Mouse (Mus musculus): ENCODE data around the gene Hao1. TPM values are rescaled to one million over a fixed set of nuclear protein-coding genes. Genes with fewer than 3 reads are reported as not detected.

Hao1 gene
- polyA plus RNA-seq, 1 experiment from 2014 or later, result not detected

DNA sequence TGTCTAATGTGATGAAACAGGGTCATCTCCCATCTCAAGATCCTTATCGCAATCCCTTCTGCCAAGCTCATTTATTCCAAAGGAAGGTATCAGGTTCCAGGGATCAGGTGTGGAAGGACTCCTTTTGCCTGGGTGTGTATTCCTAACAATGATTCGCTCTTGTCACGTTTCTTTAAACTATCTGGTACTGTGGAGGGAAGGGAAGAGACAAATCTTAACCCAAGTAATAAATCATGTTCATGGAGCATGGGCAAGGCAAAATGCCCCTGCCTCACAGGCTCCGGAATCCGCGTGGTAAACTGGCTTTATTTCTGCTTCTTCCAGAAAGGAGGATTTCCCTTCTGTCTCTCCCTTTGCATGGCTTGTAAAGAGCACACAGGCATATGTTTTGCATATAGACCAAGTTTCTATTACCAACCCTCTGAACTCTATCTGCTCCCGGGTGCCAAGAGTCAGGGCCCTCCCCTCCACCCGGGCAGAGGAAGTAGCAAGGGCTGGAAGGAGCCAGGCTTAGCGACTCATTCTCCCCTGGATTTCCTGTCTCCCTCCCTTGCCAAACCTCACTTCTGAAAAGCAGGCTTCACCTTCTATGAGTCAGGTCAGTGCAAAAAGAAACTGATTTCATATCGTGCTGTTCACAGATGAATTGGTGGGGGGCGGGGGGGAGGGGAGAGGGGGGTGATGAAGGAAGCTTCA lies 26.6 kb downstream of the Hao1 start:
- Histone ChIP-seq H3K27me3 (no peaks in the 10 kb centered on the region), H3K4me2 (no peak overlapping the region), H3K4me3 (no peak overlapping the region), H3K36me3 (ENCODE audit: poor library complexity, severe bottlenecking) (no peaks in the 10 kb centered on the region), H3K9me3 (replicated peaks) (no peaks in the 10 kb centered on the region), H3K4me1 (peaks cover 6% of the 10 kb centered on the region; the same call in 1 of the 2 replicates), H3K9ac (no peak overlapping the region), H3K27ac (no peak overlapping the region)
- peak; percentile 38; the same call in 1 of the 2 replicates for ATAC-seq
- WGBS, result 80% methylated on average over 11 of the region's 11 CpGs

DNA sequence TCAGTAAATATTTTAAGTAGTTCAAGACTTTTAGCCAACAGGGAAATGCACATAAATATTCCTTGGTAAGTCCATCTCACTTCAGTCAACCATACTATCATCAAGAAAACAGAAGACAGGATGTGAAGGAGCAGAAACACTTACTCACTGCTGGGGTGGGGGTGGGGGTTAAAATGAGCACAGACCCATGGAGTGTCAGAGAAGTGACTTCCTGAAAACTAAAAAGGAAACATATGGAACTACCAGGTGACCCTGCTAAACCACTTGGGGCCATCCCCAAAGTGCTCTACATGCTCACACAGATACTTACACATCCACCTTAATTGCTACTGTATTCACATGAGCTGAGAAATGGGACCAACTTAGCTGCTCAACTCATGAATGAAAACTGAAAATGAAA lies 36.1 kb downstream of the Hao1 start:
- no peak for ATAC-seq
- H3K4me2 ChIP-seq, result no peak overlapping the region
- no peak overlapping the region for H3K9ac ChIP-seq
- H3K27me3 ChIP-seq, result no peaks in the 10 kb centered on the region
- H3K4me1 ChIP-seq, result no peaks in the 10 kb centered on the region
- no peak overlapping the region for H3K4me3 ChIP-seq
- H3K27ac ChIP-seq, result no peak overlapping the region
- no peaks in the 10 kb centered on the region for H3K36me3 ChIP-seq (ENCODE audit: poor library complexity, severe bottlenecking)
- H3K9me3 ChIP-seq (replicated peaks), result no peaks in the 10 kb centered on the region

DNA sequence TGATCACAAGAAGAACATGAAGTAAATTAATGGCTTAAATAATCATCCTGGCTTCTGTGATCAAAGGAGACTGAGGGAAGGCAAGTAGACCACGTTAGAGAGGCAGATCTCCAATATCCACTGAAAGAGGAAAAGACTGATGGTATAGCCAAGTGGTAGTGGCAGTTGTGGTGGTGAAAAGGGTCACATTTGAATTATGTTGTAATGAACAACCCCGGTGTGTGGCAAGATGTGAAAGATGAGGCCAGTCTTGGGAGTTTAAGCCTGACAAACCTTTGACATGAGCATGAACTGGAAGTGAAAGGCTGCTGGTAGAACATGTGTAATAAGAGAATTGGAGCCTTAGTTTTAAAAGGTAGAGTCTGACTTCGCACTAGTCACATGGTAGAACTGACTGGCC lies 54.4 kb downstream of the Hao1 start:
- H3K27me3 ChIP-seq, result no peaks in the 10 kb centered on the region
- no peaks in the 10 kb centered on the region for H3K4me1 ChIP-seq
- 91% methylated on average over 3 of the region's 3 CpGs for WGBS
- no peaks in the 10 kb centered on the region for H3K9me3 ChIP-seq (replicated peaks)
- no peak overlapping the region for H3K9ac ChIP-seq
- H3K4me3 ChIP-seq, result no peak overlapping the region
- H3K4me2 ChIP-seq, result no peak overlapping the region
- no peak for ATAC-seq
- no peaks in the 10 kb centered on the region for H3K36me3 ChIP-seq (ENCODE audit: poor library complexity, severe bottlenecking)
- H3K27ac ChIP-seq, result no peak overlapping the region

DNA sequence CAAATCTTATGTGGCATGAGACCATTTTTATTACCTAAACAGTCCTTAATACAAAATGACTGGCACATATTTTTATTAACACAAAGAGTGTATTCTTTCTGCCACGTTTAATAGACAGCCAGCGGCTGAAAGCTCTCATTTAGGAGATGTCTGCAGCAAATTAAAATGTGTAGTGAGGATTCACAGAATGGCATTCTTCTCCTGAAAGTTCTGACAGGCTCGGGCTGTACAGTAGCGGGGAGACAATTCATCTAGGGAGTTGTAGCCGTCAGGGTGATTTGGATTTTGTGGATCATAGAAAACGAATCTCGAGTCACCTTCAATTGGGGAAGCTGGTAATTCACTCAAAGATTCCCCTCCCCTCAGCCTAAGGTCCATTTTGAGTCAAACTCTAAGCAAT lies 55.7 kb downstream of the Hao1 start:
- 46% methylated on average over 7 of the region's 7 CpGs for WGBS
- H3K4me1 ChIP-seq, result no peaks in the 10 kb centered on the region
- no peaks in the 10 kb centered on the region for H3K36me3 ChIP-seq (ENCODE audit: poor library complexity, severe bottlenecking)
- no peaks in the 10 kb centered on the region for H3K27me3 ChIP-seq
- no peak for ATAC-seq
- H3K4me2 ChIP-seq, result no peak overlapping the region
- no peak overlapping the region for H3K27ac ChIP-seq
- no peaks in the 10 kb centered on the region for H3K9me3 ChIP-seq (replicated peaks)
- no peak overlapping the region for H3K4me3 ChIP-seq
- H3K9ac ChIP-seq, result no peak overlapping the region

DNA sequence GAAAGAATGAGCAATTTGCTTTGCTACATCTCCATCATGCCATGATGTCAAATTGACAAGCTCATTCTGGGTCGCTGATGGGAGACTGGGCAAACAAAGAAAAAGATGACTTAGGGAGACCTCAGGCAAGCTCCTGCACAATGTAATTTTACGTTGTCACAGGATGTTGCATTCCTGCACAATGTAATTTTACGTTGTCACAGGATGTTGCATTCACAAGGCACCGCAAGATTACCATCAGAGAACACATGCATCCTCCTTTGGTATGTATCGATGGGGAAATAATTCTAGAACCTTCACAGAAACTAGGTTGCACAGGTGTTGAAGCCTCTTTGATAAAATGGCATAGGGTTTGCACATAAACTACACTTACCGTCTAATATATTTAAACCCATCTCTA lies 65.5 kb downstream of the Hao1 start:
- Histone ChIP-seq H3K4me3 (no peak overlapping the region), H3K36me3 (ENCODE audit: poor library complexity, severe bottlenecking) (no peaks in the 10 kb centered on the region), H3K4me2 (no peak overlapping the region), H3K27me3 (no peaks in the 10 kb centered on the region), H3K9me3 (replicated peaks) (no peaks in the 10 kb centered on the region), H3K4me1 (peaks cover 16% of the 10 kb centered on the region), H3K27ac (no peak overlapping the region), H3K9ac (no peak overlapping the region)
- no peak for ATAC-seq
- 93% methylated on average over 6 of the region's 6 CpGs for WGBS

DNA sequence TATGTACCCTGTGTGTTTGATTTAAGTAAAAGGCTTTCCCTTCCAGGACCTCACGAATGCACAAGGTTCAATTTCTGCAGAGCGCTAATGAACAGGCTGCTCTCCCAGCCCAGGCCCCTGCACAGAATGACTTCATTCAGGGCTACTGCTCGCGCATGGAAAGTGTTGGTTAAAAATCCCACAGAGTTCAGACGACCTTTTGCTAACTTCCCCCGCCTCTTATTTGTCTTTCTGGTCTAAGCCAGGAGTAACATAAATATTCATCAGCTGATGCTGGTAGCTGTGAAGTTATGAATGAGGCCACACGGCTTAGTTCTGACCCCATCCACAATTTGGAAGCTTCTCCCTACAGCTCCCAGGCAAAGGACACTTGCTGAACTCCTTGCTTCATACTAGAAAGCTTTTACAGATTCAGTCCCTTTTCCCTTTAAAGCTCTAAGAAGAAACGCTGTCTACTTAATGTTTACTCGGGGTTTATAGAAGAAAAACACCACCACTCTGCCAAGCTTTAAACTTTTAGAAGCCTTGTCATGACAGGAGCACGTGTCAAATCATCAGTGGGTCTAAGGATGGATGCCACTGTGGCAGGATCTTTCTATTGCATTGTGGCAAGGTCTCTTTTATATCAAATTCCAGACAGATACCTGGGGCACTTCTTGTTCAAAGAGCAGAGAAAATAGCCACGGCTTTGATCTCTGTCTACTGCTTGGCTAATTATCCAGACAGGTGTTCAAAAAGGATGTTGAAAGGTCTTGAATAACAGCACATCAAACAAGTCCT lies 67.9 kb downstream of the Hao1 start:
- WGBS, result 16% methylated on average over 11 of the region's 11 CpGs

DNA sequence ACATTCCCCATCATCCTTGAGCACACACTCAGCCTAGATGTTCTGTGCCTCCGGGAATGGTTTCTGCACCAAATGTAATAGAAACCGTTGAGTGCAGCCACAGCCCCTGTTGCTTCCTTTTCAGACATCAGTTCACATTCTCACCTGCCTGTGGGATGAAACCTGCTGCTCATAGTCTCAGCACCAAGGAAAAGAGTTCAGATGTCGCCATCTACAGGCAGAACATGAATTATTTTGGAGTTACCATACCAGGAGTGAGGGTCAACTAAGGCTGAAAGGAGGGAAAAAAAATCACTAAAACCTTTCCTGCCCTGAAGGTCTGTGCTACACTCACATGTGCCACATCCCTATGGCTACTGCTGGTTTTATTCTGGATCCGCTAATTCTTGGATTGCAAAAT lies 71.5 kb downstream of the Hao1 start:
- peak; percentile 71 for ATAC-seq
- H3K4me3 ChIP-seq, result no peak overlapping the region
- peaks cover 16% of the 10 kb centered on the region for H3K4me1 ChIP-seq
- no peaks in the 10 kb centered on the region for H3K27me3 ChIP-seq
- no peaks in the 10 kb centered on the region for H3K9me3 ChIP-seq (replicated peaks)
- 36% methylated on average over 4 of the region's 4 CpGs for WGBS
- no peak overlapping the region for H3K4me2 ChIP-seq
- H3K9ac ChIP-seq, result no peak overlapping the region
- no peak overlapping the region for H3K27ac ChIP-seq
- no peaks in the 10 kb centered on the region for H3K36me3 ChIP-seq (ENCODE audit: poor library complexity, severe bottlenecking)

More for the DNA sequence above, 67.9 kb downstream of the Hao1 start:
- no peaks in the 10 kb centered on the region for H3K27me3 ChIP-seq
- no peak overlapping the region for H3K4me2 ChIP-seq
- no peaks in the 10 kb centered on the region for H3K36me3 ChIP-seq (ENCODE audit: poor library complexity, severe bottlenecking)
- no peak overlapping the region for H3K4me3 ChIP-seq
- peaks cover 16% of the 10 kb centered on the region for H3K4me1 ChIP-seq
- H3K9me3 ChIP-seq (replicated peaks), result no peaks in the 10 kb centered on the region
- H3K9ac ChIP-seq, result no peak overlapping the region
- H3K27ac ChIP-seq, result no peak overlapping the region
- ATAC-seq, result peak; percentile 69

DNA sequence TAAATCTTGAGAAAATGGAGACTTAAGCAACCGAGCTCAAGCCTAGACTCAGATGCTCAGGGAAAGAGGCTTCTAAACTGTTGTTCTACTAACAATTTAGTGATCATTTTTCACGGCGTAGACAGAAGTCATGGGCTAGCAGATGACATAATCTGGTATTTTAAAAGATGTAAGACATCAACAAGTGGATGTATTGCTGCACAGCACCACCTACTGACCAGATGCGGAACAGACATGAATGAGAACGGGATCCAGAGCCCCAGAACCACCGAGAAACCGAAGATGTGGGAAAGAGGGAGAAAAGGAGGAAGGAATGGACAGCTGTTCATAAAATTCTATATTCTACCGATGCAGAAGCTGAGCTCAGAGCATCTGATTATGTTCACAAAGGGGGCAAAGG lies 72.4 kb downstream of the Hao1 start:
- no peaks in the 10 kb centered on the region for H3K9me3 ChIP-seq (replicated peaks)
- H3K27ac ChIP-seq, result no peak overlapping the region
- no peak overlapping the region for H3K4me3 ChIP-seq
- H3K4me2 ChIP-seq, result no peak overlapping the region
- H3K9ac ChIP-seq, result no peak overlapping the region
- no peaks in the 10 kb centered on the region for H3K36me3 ChIP-seq (ENCODE audit: poor library complexity, severe bottlenecking)
- 11% methylated on average over 8 of the region's 8 CpGs for WGBS
- ATAC-seq, result peak; percentile 33
- peaks cover 13% of the 10 kb centered on the region for H3K4me1 ChIP-seq
- H3K27me3 ChIP-seq, result no peaks in the 10 kb centered on the region

DNA sequence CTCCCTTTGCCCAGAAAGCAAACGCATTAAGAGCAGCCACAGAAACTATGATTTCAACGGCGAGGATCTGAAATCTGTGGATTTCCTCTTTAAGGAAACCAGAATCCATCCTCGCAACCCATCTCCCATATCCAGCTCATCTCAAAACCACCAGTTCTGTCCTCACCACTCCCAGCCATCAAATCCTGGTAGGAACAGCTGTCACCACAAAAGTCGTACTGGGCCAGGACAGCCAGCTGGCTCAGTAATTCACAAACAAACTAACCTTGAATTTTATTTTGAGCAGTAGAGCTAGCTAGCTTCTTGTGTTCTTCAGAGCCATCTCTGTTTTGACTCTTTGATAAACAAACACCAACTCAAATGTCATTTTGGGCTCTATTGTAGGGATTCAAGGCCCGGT lies 73.0 kb downstream of the Hao1 start:
- no peak overlapping the region for H3K9ac ChIP-seq

DNA sequence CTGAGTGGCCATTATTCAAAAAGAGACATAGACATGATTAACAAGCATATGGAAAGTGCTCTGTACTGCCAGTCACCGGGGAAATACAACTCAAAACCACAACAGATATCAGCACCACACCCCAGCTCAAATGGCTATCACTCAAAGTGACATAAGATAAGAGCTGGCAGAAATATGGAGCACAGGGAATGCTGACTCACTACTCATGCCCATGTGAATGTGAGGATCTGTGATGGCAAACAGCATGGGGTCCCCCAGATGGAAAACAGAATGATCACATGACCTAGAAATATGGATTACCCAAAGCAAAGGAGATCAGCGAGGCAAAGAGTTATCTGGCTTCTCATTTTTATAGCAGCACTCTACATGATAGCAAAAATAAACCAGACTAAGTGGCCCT lies 89.0 kb downstream of the Hao1 start:
- no peaks in the 10 kb centered on the region for H3K9me3 ChIP-seq (replicated peaks)
- 88% methylated on average over 2 of the region's 2 CpGs for WGBS
- H3K36me3 ChIP-seq (ENCODE audit: poor library complexity, severe bottlenecking), result no peaks in the 10 kb centered on the region
- H3K4me3 ChIP-seq, result no peak overlapping the region
- no peak overlapping the region for H3K9ac ChIP-seq
- ATAC-seq, result no peak
- H3K4me1 ChIP-seq, result no peaks in the 10 kb centered on the region
- H3K27ac ChIP-seq, result no peak overlapping the region
- H3K4me2 ChIP-seq, result no peak overlapping the region
- H3K27me3 ChIP-seq, result no peaks in the 10 kb centered on the region

More for the DNA sequence above, 73.0 kb downstream of the Hao1 start:
- Histone ChIP-seq H3K27me3 (no peaks in the 10 kb centered on the region), H3K9me3 (replicated peaks) (no peaks in the 10 kb centered on the region), H3K4me1 (peaks cover 7% of the 10 kb centered on the region), H3K27ac (no peak overlapping the region), H3K4me2 (no peak overlapping the region), H3K36me3 (ENCODE audit: poor library complexity, severe bottlenecking) (no peaks in the 10 kb centered on the region), H3K4me3 (no peak overlapping the region)
- 90% methylated on average over 6 of the region's 6 CpGs for WGBS
- no peak for ATAC-seq

DNA sequence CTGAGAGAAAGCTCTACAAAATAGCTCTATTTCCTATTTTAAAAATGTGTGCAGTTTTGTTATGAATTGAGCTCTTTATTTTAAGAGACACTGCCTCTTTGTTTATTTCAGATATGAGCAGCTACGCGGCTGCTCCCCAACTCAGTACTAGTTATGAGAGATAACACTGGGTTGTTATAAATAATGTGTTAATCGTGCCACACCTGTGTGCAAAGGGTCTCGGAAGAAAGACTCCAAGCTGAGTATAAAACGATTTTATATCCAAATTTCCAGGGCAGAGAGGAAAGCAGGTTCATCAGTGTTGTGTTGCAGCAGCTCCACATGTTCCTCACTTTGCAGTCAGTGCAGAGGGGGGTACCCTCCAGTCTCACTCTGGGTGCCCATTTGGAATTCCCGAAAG lies 91.8 kb downstream of the Hao1 start:
- no peak overlapping the region for H3K9ac ChIP-seq
- WGBS, result 86% methylated on average over 6 of the region's 6 CpGs
- no peak for ATAC-seq

DNA sequence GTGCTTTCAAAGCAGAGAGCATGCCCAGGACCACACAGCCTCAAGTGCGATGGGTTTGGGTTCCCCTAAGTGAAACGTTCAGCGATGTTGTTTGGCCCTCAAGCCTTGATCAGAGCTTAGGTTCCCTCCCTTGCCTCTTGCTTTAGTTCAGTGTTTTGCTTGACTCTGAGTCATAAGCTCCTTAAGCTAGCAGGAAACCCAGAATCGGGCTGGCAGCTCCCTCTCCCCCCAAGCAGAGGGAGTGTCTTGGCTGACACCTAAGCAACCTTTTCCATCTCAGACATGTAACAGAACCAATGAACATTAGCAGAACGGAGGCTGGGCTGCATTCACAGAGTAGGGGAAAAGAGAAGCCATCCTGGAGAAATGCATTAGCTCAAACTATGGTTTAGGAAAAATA lies 93.3 kb downstream of the Hao1 start:
- Histone ChIP-seq H3K27ac (no peak overlapping the region), H3K36me3 (ENCODE audit: poor library complexity, severe bottlenecking) (no peaks in the 10 kb centered on the region), H3K4me3 (no peak overlapping the region), H3K4me2 (no peak overlapping the region), H3K27me3 (no peaks in the 10 kb centered on the region), H3K9me3 (replicated peaks) (no peaks in the 10 kb centered on the region), H3K4me1 (peaks cover 5% of the 10 kb centered on the region), H3K9ac (no peak overlapping the region)
- WGBS, result 81% methylated on average over 5 of the region's 5 CpGs
- ATAC-seq, result no peak

More for the DNA sequence above, 91.8 kb downstream of the Hao1 start:
- Histone ChIP-seq H3K9me3 (replicated peaks) (no peaks in the 10 kb centered on the region), H3K4me2 (no peak overlapping the region), H3K4me3 (no peak overlapping the region), H3K27me3 (no peaks in the 10 kb centered on the region), H3K4me1 (no peaks in the 10 kb centered on the region), H3K36me3 (ENCODE audit: poor library complexity, severe bottlenecking) (no peaks in the 10 kb centered on the region), H3K27ac (no peak overlapping the region)

Measured in forebrain, embryonic 13.5 days (tissue).